Mouse (Mus musculus): Measurements from ENCODE around the gene Tbc1d4. TPM values are rescaled to one million over a fixed set of nuclear protein-coding genes. Genes with fewer than 3 reads are reported as not detected.

Tbc1d4 gene
- polyA plus RNA-seq, 2 experiments from 2014 or later: 145 to 157 TPM

GRCm38 (mm10) chr14:101500826-101501225, 108.2 kb downstream of the Tbc1d4 start:
- no peak for ATAC-seq

DNA sequence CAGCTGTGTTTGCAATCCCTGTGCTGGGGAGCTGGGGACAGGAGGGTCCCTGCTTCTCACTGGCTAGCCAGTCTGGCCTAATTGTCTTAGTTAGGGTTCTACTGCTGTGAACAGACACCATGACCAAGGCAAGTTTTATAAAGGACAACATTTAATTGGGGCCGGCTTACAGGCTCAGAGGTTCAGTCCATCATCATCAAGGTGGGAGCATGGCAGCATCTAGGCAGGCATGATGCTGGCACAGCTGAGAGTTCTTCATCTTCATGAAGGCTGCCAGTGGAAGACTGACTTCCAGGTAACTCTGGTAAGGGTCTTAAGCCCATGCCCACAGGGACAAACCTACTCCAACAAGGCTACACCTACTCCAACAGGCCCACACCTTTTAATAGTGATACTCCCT, 109.2 kb downstream of the Tbc1d4 start:
- no peak for ATAC-seq

GRCm38 (mm10) chr14:101488264-101488810, 120.7 kb downstream of the Tbc1d4 start:
- ATAC-seq: peak; percentile 60

DNA sequence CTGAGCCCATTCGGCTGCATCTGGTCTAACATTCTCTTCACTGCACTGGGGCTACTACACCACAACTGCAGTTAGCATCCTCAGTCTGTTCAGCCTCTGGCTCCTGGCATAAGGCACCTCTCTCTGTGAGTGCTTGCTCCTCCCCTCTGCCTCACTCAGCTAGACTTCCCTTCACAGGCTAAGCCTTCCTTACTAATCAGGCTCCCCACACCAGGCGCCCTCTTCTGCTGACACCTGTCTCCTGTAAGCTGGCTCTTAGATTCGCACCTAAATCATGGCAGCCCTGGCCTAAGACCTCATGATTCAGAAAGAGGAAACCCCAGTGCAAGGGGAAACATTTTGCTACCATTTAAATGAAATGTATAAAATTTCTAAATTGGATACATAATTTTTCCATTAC, 122.4 kb downstream of the Tbc1d4 start:
- ATAC-seq: peak; percentile 56

DNA sequence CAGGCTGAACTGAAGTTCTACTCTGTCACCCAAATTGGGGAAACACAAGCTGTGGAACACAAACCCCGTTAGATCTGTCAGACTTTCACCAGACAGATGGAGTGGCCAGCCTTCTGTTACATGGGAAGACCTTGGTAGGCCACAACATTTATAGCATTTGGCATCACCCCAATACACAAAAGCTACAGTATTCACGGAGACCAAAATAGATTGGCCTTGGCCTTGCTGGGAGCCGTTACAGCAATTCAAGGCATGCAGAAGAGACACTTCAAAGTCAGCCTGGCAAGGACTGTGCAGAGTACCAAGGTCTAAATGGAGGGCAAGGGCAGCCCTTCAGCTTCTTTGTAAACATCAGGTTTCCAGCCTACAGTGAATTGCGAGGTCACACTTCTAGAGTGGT, 125.8 kb downstream of the Tbc1d4 start:
- ATAC-seq: no peak

GRCm38 (mm10) chr14:101482270-101482669, 126.7 kb downstream of the Tbc1d4 start:
- peak; percentile 20 for ATAC-seq

GRCm38 (mm10) chr14:101481165-101481564, 127.8 kb downstream of the Tbc1d4 start:
- ATAC-seq: no peak

- ATAC-seq: peak; percentile 63
Observed at GRCm38 (mm10) chr14:101480541-101480940, 128.4 kb downstream of the Tbc1d4 start.

GRCm38 (mm10) chr14:101477827-101478220, 131.2 kb downstream of the Tbc1d4 start:
- peak; percentile 6 for ATAC-seq

- ATAC-seq: peak; percentile 58
Observed at GRCm38 (mm10) chr14:101477081-101477826, 131.7 kb downstream of the Tbc1d4 start.

DNA sequence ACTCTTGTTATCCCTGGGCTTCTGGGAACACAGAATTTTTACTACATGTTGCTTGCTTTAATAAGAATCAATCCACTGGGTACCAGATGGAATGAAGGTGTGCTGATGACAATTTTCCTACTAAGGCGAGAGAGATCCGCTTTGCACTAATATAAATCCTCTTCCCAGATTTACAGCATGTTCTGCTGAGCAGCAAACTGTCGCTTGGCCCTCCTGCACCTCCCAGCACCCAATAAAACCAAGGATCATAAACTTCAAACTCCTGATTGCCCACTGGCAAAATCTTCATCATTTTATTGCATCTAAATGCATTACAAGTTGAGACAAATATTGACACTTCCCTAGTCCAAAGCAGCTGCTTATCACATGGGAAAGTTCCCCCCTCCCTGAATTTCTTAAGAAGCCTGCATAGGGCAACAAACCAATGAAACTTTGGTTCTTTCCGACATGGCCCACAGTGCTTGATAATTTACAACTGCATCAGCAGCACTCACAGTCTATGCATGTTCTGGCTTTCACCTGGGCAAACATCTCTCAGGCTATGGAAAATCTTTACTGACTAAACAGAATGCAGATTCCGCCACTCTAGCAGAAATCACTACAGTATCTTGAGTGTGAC, 139.4 kb downstream of the Tbc1d4 start:
- no peak for ATAC-seq

DNA sequence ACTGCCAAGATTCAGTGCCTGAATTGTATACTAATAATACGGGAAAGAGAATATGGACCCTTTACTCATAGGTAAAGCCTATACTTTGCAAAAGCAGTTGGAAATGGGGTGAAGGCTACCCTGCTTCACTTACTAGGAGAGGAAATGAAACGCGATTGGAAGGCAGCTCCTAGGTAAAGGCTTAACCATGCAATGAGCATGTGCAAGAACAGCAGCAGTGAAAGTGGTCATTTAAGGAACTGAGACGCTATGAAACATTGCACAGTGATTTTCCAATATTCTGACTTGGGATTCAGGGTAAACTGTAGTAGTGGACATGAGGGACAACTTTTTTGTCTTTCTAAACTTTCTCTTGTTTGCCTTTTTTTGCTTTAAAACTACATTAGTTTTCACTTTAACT, 140.8 kb downstream of the Tbc1d4 start:
- ATAC-seq: peak; percentile 24

DNA sequence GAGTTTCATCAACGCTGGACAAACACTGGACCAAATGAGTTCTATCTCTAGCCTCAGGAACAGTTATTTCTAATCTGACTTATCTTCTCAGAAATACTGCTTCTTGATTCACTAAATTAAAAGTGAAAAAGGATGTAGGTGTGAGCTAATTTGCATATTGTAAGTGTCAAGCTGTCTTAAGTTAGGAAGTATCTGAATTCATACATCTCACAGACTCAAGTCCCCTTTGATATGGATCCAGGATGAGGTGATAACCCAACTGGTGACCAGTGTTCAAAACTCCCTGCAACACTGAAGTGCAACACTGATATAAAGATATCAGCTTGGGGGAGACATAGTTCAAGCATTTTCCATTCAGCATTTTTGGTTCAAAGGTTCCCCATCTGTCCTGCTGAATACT, 141.5 kb downstream of the Tbc1d4 start:
- peak; percentile 54 for ATAC-seq

- no peak for ATAC-seq
Observed at GRCm38 (mm10) chr14:101466521-101466920, 142.5 kb downstream of the Tbc1d4 start.

DNA sequence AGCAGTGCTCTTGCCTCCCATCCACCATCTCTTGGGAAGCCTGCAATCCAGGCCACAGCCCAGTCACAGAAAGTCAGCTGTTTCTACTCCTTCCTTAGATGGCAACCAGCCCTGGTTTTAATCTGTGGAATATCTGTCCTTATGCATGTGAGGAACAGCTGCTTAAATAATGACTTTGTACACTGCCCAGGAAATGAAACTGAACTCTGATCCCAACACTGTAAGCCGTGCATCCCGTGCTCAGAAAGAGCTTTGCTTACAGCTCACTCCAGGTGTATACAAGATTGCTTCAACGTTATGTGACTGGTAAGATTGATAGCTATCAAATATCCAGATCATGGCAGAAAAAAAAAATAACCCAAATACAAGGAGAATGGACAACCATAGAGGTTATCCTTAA, 143.1 kb downstream of the Tbc1d4 start:
- ATAC-seq: no peak

- peak; percentile 83 for ATAC-seq
Observed at GRCm38 (mm10) chr14:101460768-101461167, 148.2 kb downstream of the Tbc1d4 start.

DNA sequence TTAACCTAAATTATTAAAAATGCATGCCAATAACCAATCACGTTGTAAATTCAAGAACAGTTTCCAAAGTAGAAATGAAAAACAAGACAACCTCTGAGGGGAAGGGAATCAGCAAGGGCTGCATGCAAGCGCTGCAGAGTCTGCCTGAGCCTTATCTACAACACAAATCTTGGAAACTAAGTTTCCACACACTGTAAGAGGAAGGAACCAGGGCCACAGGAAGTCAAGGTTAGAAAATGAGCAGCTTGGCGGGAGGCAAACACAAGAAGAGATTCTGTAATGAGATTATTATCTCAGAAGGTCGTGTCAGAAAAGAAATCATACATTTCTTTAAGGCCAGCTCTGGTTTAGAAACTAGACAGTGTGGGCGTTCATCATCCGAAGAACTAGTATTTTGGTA, 156.1 kb downstream of the Tbc1d4 start:
- peak; percentile 91 for ATAC-seq

- no peak for ATAC-seq
Observed at GRCm38 (mm10) chr14:101447857-101448256, 161.1 kb downstream of the Tbc1d4 start.

DNA sequence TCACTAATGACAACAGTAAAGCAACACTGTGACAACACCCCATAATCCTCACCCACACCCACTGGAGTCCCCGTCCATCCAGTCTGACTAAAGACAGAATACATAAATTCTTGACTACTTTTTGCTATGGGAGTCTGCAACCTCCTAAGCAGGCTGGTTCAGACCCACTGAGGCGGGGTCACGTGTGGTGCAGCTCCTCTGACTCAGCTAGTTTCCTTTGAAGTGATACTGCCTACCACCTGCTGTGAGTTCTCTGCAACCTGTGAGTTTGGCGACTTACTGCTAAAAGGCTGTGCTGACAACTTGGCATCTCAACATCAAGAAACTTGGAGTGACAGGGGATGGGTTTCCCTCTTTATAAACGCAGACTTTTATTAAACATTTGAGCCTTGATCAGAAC, 163.8 kb downstream of the Tbc1d4 start:
- no peak for ATAC-seq

DNA sequence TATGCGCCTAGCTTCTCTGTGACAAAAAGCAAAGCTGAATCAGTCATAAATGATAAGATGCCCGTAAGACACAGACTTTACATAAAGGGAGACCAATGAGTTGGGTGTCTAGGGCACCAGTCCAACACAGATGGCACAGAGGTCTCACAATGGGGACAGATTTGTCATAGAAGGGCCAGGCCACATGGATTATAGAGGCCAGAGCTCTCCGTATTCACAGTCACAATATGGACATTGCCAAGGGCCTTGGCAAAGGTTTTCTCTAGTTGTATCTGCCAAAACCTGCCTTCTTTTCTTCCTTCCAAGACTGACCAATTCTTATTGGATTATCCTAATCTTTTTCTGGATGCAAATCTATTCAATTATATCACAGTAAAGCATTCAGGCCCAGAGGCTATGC, 171.1 kb downstream of the Tbc1d4 start:
- no peak for ATAC-seq

DNA sequence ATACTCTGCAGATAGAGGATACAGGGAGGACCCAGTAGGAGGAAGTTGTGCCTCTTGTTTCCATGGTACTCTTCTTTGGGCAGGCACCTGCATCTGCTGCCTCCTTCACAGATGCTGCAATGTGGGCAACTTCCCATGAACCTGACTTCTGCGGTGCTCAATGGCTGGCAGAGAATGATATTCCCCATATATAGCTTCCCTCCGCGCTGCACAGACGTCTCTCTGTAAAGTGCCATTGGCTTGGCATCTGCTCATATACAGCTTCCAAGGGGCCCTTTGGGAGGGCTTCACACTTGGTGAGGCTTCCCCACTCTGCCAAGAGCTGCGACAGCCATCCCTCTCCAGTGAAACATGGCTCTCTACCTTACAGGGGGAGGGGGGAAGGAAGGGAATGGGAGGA, 178.5 kb downstream of the Tbc1d4 start:
- no peak for ATAC-seq

- ATAC-seq: peak; percentile 57
Observed at GRCm38 (mm10) chr14:101428805-101429516, 180.0 kb downstream of the Tbc1d4 start.

GRCm38 (mm10) chr14:101417679-101418078, 191.3 kb downstream of the Tbc1d4 start:
- ATAC-seq: no peak
